Mouse (Mus musculus): ENCODE data around the gene Rab34.

GRCm38 (mm10) chr11:78207190-78207589, 19.0 kb downstream of the Rab34 start:
- TF ChIP-seq POLR2A (IDR thresholded peaks at IDR 0.05; ENCODE audit: borderline replicate concordance, insufficient read depth, low read length), result no peak
- no peak for TF ChIP-seq CTCF (IDR thresholded peaks at IDR 0.05; ENCODE audit: borderline replicate concordance, insufficient read depth, low read depth, low read length)

Data from cerebellum, adult 2 months (tissue).